Mouse (Mus musculus): ENCODE data around the gene 2310039H08Rik.

The 2310039H08Rik gene

GRCm38 (mm10) chr17:46812442-46812841 lies 40.0 kb downstream of the 2310039H08Rik start:
- no peak for DNase-seq

DNA sequence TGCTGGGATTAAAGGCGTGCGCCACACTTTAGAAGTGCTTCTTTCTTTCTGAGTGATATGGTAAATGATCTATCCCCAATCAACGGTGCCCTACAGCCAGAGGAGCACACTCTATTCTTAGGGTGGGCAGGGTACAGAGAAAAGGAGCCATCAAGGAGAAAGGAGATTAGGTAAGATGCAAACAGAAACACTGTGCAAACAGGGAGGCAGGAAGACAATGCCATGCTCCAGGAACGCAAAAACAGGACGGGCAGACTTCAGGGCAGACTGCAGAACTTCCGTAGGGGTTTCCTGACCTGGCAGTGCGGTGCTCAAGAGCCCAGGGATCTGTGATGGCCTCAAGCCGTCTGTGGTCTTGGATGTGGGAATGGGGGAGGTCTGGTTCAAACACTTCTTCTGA lies 41.2 kb downstream of the 2310039H08Rik start:
- no peak for DNase-seq

DNA sequence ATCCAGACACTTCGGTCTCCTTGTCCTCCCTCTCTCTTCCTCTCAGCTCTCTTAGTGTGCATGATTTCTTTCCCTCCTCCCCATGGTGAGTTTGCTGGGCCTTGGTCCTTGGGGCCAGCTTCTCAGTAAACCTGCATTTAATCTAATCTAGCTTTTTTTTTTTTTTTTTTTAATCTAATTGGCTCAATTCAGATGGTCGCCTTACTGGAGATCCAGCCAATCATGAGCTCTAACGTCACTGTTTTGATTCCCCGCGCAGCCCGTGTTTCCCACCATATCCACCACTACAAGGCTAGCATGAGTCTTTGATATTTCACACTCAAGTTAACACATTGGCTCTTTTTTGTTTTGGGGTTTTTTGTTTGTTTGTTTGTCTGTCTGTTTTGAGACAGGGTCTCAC lies 42.1 kb downstream of the 2310039H08Rik start:
- DNase-seq: no peak

- DNase-seq: no peak
Observed at GRCm38 (mm10) chr17:46816306-46816705, 43.9 kb downstream of the 2310039H08Rik start.

GRCm38 (mm10) chr17:46817734-46818158 lies 45.3 kb downstream of the 2310039H08Rik start:
- DNase-seq: no peak

GRCm38 (mm10) chr17:46820628-46821027 lies 48.2 kb downstream of the 2310039H08Rik start:
- DNase-seq: peak; percentile 43

Data from cerebellum, adult 9-10 months (tissue).